8 mouse cellular contexts compared by ENCODE assay signal in the genomic region with DNA sequence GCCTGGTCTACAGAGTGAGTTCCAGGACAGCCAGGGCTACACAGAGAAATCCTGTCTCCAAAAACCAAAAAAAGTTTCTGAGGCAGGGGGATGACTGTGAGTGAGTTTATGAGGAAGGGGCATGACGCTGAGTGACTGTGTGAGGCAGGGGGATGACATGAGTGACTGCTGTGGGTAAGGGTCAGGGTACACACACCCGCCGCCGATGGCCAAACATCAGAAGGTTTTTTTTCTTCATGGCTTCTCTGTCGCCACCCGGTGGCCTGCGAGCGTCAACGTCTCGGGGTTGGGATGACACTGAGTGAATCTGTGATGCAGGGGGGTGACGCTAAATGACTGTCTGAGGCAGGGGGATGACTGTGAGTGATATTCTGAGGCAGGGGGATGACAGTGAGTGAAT. TPM values are rescaled to one million over a fixed set of nuclear protein-coding genes. Genes with fewer than 3 reads are reported as not detected.
DNase-seq lines count a peak whose midpoint lies in the region; ATAC-seq and TF ChIP-seq lines count a peak whose summit lies in the region.
"Not testable (repeated sequence)": the region's sequence is repeated elsewhere in the genome, so short reads cannot be mapped to it uniquely, and the experiment has no call there.

No protein-coding gene starts in this region.

- peak overlapping the region; percentile 76; the same call in 1 of the 2 replicates for H3K4me3 ChIP-seq in E14TG2a.4 (replicated peaks; ENCODE audit: low read length)
- H3K4me3 ChIP-seq in cerebellum, adult 2 months (replicated peaks; ENCODE audit: insufficient read depth, low read depth, low read length) = not testable (repeated sequence)
- peak overlapping the region; percentile 70 for H3K4me3 ChIP-seq in forebrain, embryonic 15.5 days
- H3K4me3 ChIP-seq in liver, postnatal 0 days (ENCODE audit: low read depth, low read length) = peak overlapping the region; percentile 62
- H3K4me3 ChIP-seq in neural tube, embryonic 11.5 days (ENCODE audit: low read depth, low read length) = peak overlapping the region; percentile 50
- H3K4me3 ChIP-seq in stomach, postnatal 0 days (ENCODE audit: low read depth, low read length) = peak overlapping the region; percentile 60

- H3K36me3 ChIP-seq in E14TG2a.4 (ENCODE audit: insufficient read depth, low read length); forebrain, embryonic 15.5 days; liver, postnatal 0 days (replicated peaks; ENCODE audit: insufficient read depth, low read length); neural tube, embryonic 11.5 days (ENCODE audit: control insufficient read depth, insufficient read depth, low read length); stomach, postnatal 0 days (ENCODE audit: control insufficient read depth, insufficient read depth, low read length): not testable (repeated sequence)

- ATAC-seq in forebrain, embryonic 15.5 days (replicated peaks) = peak; percentile 55
- ATAC-seq in liver, postnatal 0 days = peak; percentile 57
- peak; percentile 46 for ATAC-seq in neural tube, embryonic 11.5 days (ENCODE audit: insufficient read depth, low FRiP score, low TSS enrichment)
- peak; percentile 47 for ATAC-seq in stomach, postnatal 0 days (ENCODE audit: low FRiP score, low TSS enrichment)

- not testable (repeated sequence) for H3K27ac ChIP-seq in cerebellum, adult 2 months (ENCODE audit: insufficient read depth, low read length)
- H3K27ac ChIP-seq in forebrain, embryonic 15.5 days (replicated peaks) = peak overlapping the region; percentile 97
- H3K27ac ChIP-seq in liver, postnatal 0 days (ENCODE audit: low read depth) = peak overlapping the region; percentile 97
- peak overlapping the region; percentile 93; the same call in 1 of the 2 replicates for H3K27ac ChIP-seq in neural tube, embryonic 11.5 days (ENCODE audit: low read depth, low read length)
- H3K27ac ChIP-seq in stomach, postnatal 0 days (replicated peaks) = peak overlapping the region; percentile 95

- H3K9me3 ChIP-seq in E14TG2a.4 (ENCODE audit: low read length) = peaks cover 31% of the 10 kb centered on the region
- not testable (repeated sequence) for H3K9me3 ChIP-seq in forebrain, embryonic 15.5 days; liver, postnatal 0 days (ENCODE audit: low read length); neural tube, embryonic 11.5 days (ENCODE audit: control insufficient read depth, low read length); stomach, postnatal 0 days (ENCODE audit: control insufficient read depth, low read length)

- not testable (repeated sequence) for TF ChIP-seq CTCF in E14TG2a.4 (conservative IDR thresholded peaks at IDR 0.05; ENCODE audit: low read length)
- TF ChIP-seq CTCF in cerebellum, adult 2 months (IDR thresholded peaks at IDR 0.05; ENCODE audit: borderline replicate concordance, insufficient read depth, low read depth, low read length) = peak; percentile 49; the same call in 1 of the 2 replicates
- peak; percentile 79 for TF ChIP-seq CTCF in liver, postnatal 0 days (IDR thresholded peaks at IDR 0.05; ENCODE audit: low read depth)
- peak; percentile 74 for TF ChIP-seq CTCF in stomach, postnatal 0 days (IDR thresholded peaks at IDR 0.05; ENCODE audit: low read depth)

- DNase-seq in cerebellum, adult 2 months = peak; percentile 65 to 66
- peak; percentile 81 to 86 for DNase-seq in heart, postnatal 14 days
- DNase-seq in kidney, postnatal 4 days = peak; percentile 83 to 88
- peak; percentile 86 for DNase-seq in liver, postnatal 0 days
- DNase-seq in neural tube, embryonic 11.5 days (ENCODE audit: low spot score) = peak; percentile 80
- peak; percentile 80 for DNase-seq in stomach, postnatal 0 days (ENCODE audit: low spot score)

- 1% methylated on average over 11 of the region's 11 CpGs for WGBS in cerebellum, adult 2 months
- 1% methylated on average over 11 of the region's 11 CpGs for WGBS in forebrain, embryonic 15.5 days
- WGBS in liver, postnatal 0 days (ENCODE audit: insufficient replicate concordance) = 0% methylated on average over 11 of the region's 11 CpGs
- WGBS in neural tube, embryonic 11.5 days = 0% methylated on average over 11 of the region's 11 CpGs
- WGBS in stomach, postnatal 0 days = under 1% methylated on average over 11 of the region's 11 CpGs

- H3K4me1 ChIP-seq in E14TG2a.4 (replicated peaks; ENCODE audit: low read depth, low read length); cerebellum, adult 2 months (ENCODE audit: control insufficient read depth, insufficient read depth, low read length); neural tube, embryonic 11.5 days (ENCODE audit: control insufficient read depth, insufficient read depth, low read length); stomach, postnatal 0 days (replicated peaks; ENCODE audit: control insufficient read depth, insufficient read depth): not testable (repeated sequence)
- peaks cover 16% of the 10 kb centered on the region for H3K4me1 ChIP-seq in forebrain, embryonic 15.5 days
- peaks cover 23% of the 10 kb centered on the region for H3K4me1 ChIP-seq in liver, postnatal 0 days (ENCODE audit: insufficient read depth)

- not testable (repeated sequence) for TF ChIP-seq EP300 in liver, postnatal 0 days (IDR thresholded peaks at IDR 0.05; ENCODE audit: low read depth); stomach, postnatal 0 days (optimal IDR thresholded peaks at IDR 0.05)

- peak overlapping the region; percentile 80 for H3K4me2 ChIP-seq in forebrain, embryonic 15.5 days (replicated peaks)
- H3K4me2 ChIP-seq in liver, postnatal 0 days (ENCODE audit: low read depth, low read length) = peak overlapping the region; percentile 88
- H3K4me2 ChIP-seq in neural tube, embryonic 11.5 days (ENCODE audit: low read depth) = peak overlapping the region; percentile 80
- peak overlapping the region; percentile 70 for H3K4me2 ChIP-seq in stomach, postnatal 0 days (replicated peaks; ENCODE audit: low read depth)

- not testable (repeated sequence) for H3K27me3 ChIP-seq in E14TG2a.4 (ENCODE audit: insufficient read depth, low read length); cerebellum, adult 2 months (ENCODE audit: control insufficient read depth, insufficient read depth, low read length); forebrain, embryonic 15.5 days; liver, postnatal 0 days (ENCODE audit: insufficient read depth, low read length); neural tube, embryonic 11.5 days (ENCODE audit: control insufficient read depth, insufficient read depth, low read length); stomach, postnatal 0 days (ENCODE audit: control insufficient read depth, insufficient read depth, low read length)

- H3K9ac ChIP-seq in forebrain, embryonic 15.5 days (replicated peaks) = peak overlapping the region; percentile 51
- peak overlapping the region; percentile 71 for H3K9ac ChIP-seq in liver, postnatal 0 days (replicated peaks)
- peak overlapping the region; percentile 71 for H3K9ac ChIP-seq in neural tube, embryonic 11.5 days (ENCODE audit: low read length)
- H3K9ac ChIP-seq in stomach, postnatal 0 days (ENCODE audit: low read length) = not testable (repeated sequence)

- intact Hi-C loops in heart, postnatal 14 days (cut with DNase I) = not testable (repeated sequence)

- not testable (repeated sequence) for TF ChIP-seq POLR2A in cerebellum, adult 2 months (IDR thresholded peaks at IDR 0.05; ENCODE audit: borderline replicate concordance, insufficient read depth, low read length)

RNA-seq across cellular contexts. Expression of gene Ccr1, which starts 44.5 kb away (rescaled TPM):
- 0.13 and 0.16 TPM in 2 replicates for polyA plus RNA-seq in cerebellum, adult 2 months (2012; rRNA removed)
- 0.47 and 0.50 TPM in 2 replicates for polyA plus RNA-seq in forebrain, embryonic 15.5 days (2015; fragmentation: Nextera tagmentation; extraction: Ambion mirVana)
- total RNA-seq in heart, postnatal 14 days (2021) = 1 to 10 TPM; 1.2 to 1.6 TPM
- 2.9 and 3.0 TPM in 2 replicates for polyA plus RNA-seq in liver, postnatal 0 days (2015; fragmentation: Nextera tagmentation; extraction: Ambion mirVana)
- 1.1 and 1.4 TPM in 2 replicates for polyA plus RNA-seq in neural tube, embryonic 11.5 days (2014; fragmentation: Nextera tagmentation; extraction: Ambion mirVana)
- polyA plus RNA-seq in stomach, postnatal 0 days (2015; fragmentation: Nextera tagmentation; extraction: Ambion mirVana) = 3.9 TPM in 2 replicates

RNA-seq across cellular contexts. Expression of gene Ccr1l1, which starts 54.2 kb away (rescaled TPM):
- polyA plus RNA-seq in cerebellum, adult 2 months (2012; rRNA removed) = 0.10 TPM in 1 of 2 replicates, not detected in the other
- polyA plus RNA-seq in forebrain, embryonic 15.5 days (2015; fragmentation: Nextera tagmentation; extraction: Ambion mirVana) = not detected in 2 replicates
- not detected for total RNA-seq in heart, postnatal 14 days (2021)
- polyA plus RNA-seq in liver, postnatal 0 days (2015; fragmentation: Nextera tagmentation; extraction: Ambion mirVana) = 0.09 TPM in 1 of 2 replicates, not detected in the other
- polyA plus RNA-seq in neural tube, embryonic 11.5 days (2014; fragmentation: Nextera tagmentation; extraction: Ambion mirVana) = not detected in 2 replicates
- polyA plus RNA-seq in stomach, postnatal 0 days (2015; fragmentation: Nextera tagmentation; extraction: Ambion mirVana) = not detected in 2 replicates
